ENCODE assay signal across 9 mouse cellular contexts in the genomic region with DNA sequence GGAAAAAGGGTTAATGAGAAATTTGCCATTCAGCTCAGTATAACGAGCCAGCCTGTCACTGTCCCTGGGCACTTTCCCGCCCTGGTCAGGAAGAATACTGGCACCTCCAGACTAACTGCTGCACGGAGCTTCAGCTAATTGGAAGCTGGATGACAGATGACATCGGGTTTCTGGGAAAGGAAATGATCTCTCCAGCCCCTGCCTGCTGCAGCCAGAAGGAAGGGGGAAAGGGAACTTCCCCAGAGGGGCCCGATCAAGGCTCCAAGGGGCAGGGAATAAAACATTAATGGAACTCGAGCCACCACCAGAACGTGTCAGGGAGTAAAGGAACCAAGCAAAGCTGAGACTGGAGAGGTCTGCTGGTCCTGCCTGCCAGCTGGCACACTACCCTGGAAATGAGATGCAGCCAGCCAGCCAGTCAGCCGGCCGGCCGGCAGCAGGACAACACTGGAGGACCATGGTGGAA.
DNase-seq lines count a peak whose midpoint lies in the region; ATAC-seq and TF ChIP-seq lines count a peak whose summit lies in the region.
"Had no signal": no experiment of that assay in that cellular context is flagged by ENCODE, and none has a peak within 500 bp of the region (broad histone marks: within the 10 kb centered on the region; RNA-seq: fewer than 3 reads in every experiment).

No protein-coding gene starts in this region.

- H3K9ac ChIP-seq in midbrain, embryonic 11.5 days (ENCODE audit: low read length): no peak overlapping the region
- no peak overlapping the region for H3K9ac ChIP-seq in intestine, postnatal 0 days (ENCODE audit: low read depth, low read length)
- H3K9ac ChIP-seq in limb, embryonic 15.5 days: no peak overlapping the region

- H3K9me3 ChIP-seq in midbrain, embryonic 10.5 days (replicated peaks): peaks cover 4% of the 10 kb centered on the region
- no peaks in the 10 kb centered on the region for H3K9me3 ChIP-seq in midbrain, embryonic 11.5 days (ENCODE audit: control insufficient read depth, low read length)
- H3K9me3 ChIP-seq in embryonic facial prominence, embryonic 10.5 days: no peaks in the 10 kb centered on the region
- no peaks in the 10 kb centered on the region for H3K9me3 ChIP-seq in intestine, postnatal 0 days (ENCODE audit: control insufficient read depth)
- H3K9me3 ChIP-seq in limb, embryonic 15.5 days: no peaks in the 10 kb centered on the region

- H3K36me3 ChIP-seq in midbrain, embryonic 10.5 days: no peaks in the 10 kb centered on the region
- no peaks in the 10 kb centered on the region for H3K36me3 ChIP-seq in midbrain, embryonic 11.5 days (ENCODE audit: control insufficient read depth, insufficient read depth, low read length)
- H3K36me3 ChIP-seq in embryonic facial prominence, embryonic 10.5 days (replicated peaks): no peaks in the 10 kb centered on the region
- no peaks in the 10 kb centered on the region for H3K36me3 ChIP-seq in intestine, postnatal 0 days (ENCODE audit: control insufficient read depth, insufficient read depth)
- H3K36me3 ChIP-seq in limb, embryonic 15.5 days: no peaks in the 10 kb centered on the region

- DNase-seq in midbrain, embryonic 10.5 days (ENCODE audit: low spot score): no peak
- no peak for DNase-seq in midbrain, embryonic 11.5 days (ENCODE audit: low spot score, missing footprints)
- peak; percentile 32 for DNase-seq in embryonic facial prominence, embryonic 10.5 days (ENCODE audit: low spot score)
- DNase-seq in heart, adult 8-10 months (ENCODE audit: low spot score): peak; percentile 70
- DNase-seq in right cerebral cortex, postnatal 4 days: peak; percentile 64
- no peak for DNase-seq in T-cell, adult 2 months (ENCODE audit: low spot score)

- peak overlapping the region; percentile 43; the same call in 1 of the 2 replicates for H3K27ac ChIP-seq in midbrain, embryonic 10.5 days (replicated peaks)
- no peak overlapping the region for H3K27ac ChIP-seq in midbrain, embryonic 11.5 days (ENCODE audit: low read depth, low read length)
- peak overlapping the region; percentile 52; the same call in 1 of the 2 replicates for H3K27ac ChIP-seq in embryonic facial prominence, embryonic 10.5 days (replicated peaks)
- H3K27ac ChIP-seq in intestine, postnatal 0 days (ENCODE audit: low read depth, low read length): no peak overlapping the region
- H3K27ac ChIP-seq in limb, embryonic 15.5 days: peak overlapping the region; percentile 66; the same call in 1 of the 2 replicates

- 65% methylated on average over 10 of the region's 10 CpGs for WGBS in midbrain, embryonic 10.5 days
- WGBS in midbrain, embryonic 11.5 days: 67% methylated on average over 10 of the region's 10 CpGs
- WGBS in embryonic facial prominence, embryonic 10.5 days: 30% methylated on average over 10 of the region's 10 CpGs
- WGBS in intestine, postnatal 0 days: 40% methylated on average over 10 of the region's 10 CpGs
- 8% methylated on average over 10 of the region's 10 CpGs for WGBS in limb, embryonic 15.5 days

- TF ChIP-seq CTCF in intestine, postnatal 0 days (IDR thresholded peaks at IDR 0.05; ENCODE audit: low read depth): no peak

- no peak for ATAC-seq in midbrain, embryonic 11.5 days (ENCODE audit: low FRiP score)
- no peak for ATAC-seq in intestine, postnatal 0 days
- 0 out of 2 replicates have a peak, but pooled peaks have one; percentile 72 for ATAC-seq in limb, embryonic 15.5 days (ENCODE audit: insufficient number of reproducible peaks, low FRiP score, low TSS enrichment, low read depth)

- no peak overlapping the region for H3K4me2 ChIP-seq in midbrain, embryonic 11.5 days
- H3K4me2 ChIP-seq in intestine, postnatal 0 days (replicated peaks; ENCODE audit: low read depth): peak overlapping the region; percentile 30; the same call in 1 of the 2 replicates
- peak overlapping the region; percentile 31; the same call in 1 of the 2 replicates for H3K4me2 ChIP-seq in limb, embryonic 15.5 days

- no peak overlapping the region for H3K4me3 ChIP-seq in midbrain, embryonic 10.5 days
- no peak overlapping the region for H3K4me3 ChIP-seq in midbrain, embryonic 11.5 days (ENCODE audit: low read depth, low read length)
- H3K4me3 ChIP-seq in embryonic facial prominence, embryonic 10.5 days: no peak overlapping the region
- no peak overlapping the region for H3K4me3 ChIP-seq in intestine, postnatal 0 days (ENCODE audit: low read depth, low read length)
- H3K4me3 ChIP-seq in limb, embryonic 15.5 days: 0 out of 2 replicates have a peak overlapping the region, but pooled peaks have one; percentile 4
- H3K4me3 ChIP-seq: myocyte had no signal

- H3K27me3 ChIP-seq in midbrain, embryonic 10.5 days (ENCODE audit: low read depth, poor library complexity, severe bottlenecking): no peaks in the 10 kb centered on the region
- H3K27me3 ChIP-seq in midbrain, embryonic 11.5 days (ENCODE audit: control insufficient read depth, insufficient read depth, low read length): no peaks in the 10 kb centered on the region
- H3K27me3 ChIP-seq in embryonic facial prominence, embryonic 10.5 days (replicated peaks; ENCODE audit: low read depth, poor library complexity, severe bottlenecking): no peaks in the 10 kb centered on the region
- H3K27me3 ChIP-seq in intestine, postnatal 0 days (replicated peaks; ENCODE audit: control insufficient read depth, insufficient read depth, low read length): no peaks in the 10 kb centered on the region
- no peaks in the 10 kb centered on the region for H3K27me3 ChIP-seq in limb, embryonic 15.5 days

- peaks cover 55% of the 10 kb centered on the region for H3K4me1 ChIP-seq in midbrain, embryonic 10.5 days
- peaks cover 4% of the 10 kb centered on the region for H3K4me1 ChIP-seq in midbrain, embryonic 11.5 days (ENCODE audit: control insufficient read depth, insufficient read depth, low read length)
- peaks cover 42% of the 10 kb centered on the region for H3K4me1 ChIP-seq in embryonic facial prominence, embryonic 10.5 days
- H3K4me1 ChIP-seq in intestine, postnatal 0 days (replicated peaks; ENCODE audit: control insufficient read depth, insufficient read depth, low read length): no peaks in the 10 kb centered on the region
- peaks cover 24% of the 10 kb centered on the region for H3K4me1 ChIP-seq in limb, embryonic 15.5 days

Comparison
In these comparisons a context has a peak if more than half of its experiments do, and no peak if none do; other contexts are left out.
1. H3K27ac ChIP-seq: peak in midbrain, embryonic 10.5 days (single experiment), embryonic facial prominence, embryonic 10.5 days (single experiment) and limb, embryonic 15.5 days (single experiment); none in midbrain, embryonic 11.5 days (single experiment) and intestine, postnatal 0 days (single experiment).
2. DNase-seq: peak in embryonic facial prominence, embryonic 10.5 days (single experiment), heart, adult 8-10 months (single experiment) and right cerebral cortex, postnatal 4 days (single experiment); none in midbrain, embryonic 10.5 days (single experiment), midbrain, embryonic 11.5 days (single experiment) and T-cell, adult 2 months (single experiment).